Mouse (Mus musculus) hindlimb bud, embryonic 11.5 days (tissue): Measurements from ENCODE around the gene Snrnp200.
"Not testable (repeated sequence)": the region's sequence is repeated elsewhere in the genome, so short reads cannot be mapped to it uniquely, and the experiment has no call there.

Experiments used
- DNase-seq: peaks from one replicate; pipeline ENCODE4 v3.0.0-alpha.2; 2012; ENCODE audit warnings: low read depth, low spot score; ENCODE audit errors: extremely low spot score

Gene Snrnp200

GRCm38 (mm10) chr2:127207547-127208451, at the start of gene Snrnp200, which contains the start of gene 1810024B03Rik:
Snrnp200 (plus strand) TSS chr2:127208386.
1810024B03Rik (minus strand) TSS chr2:127208280.
- DNase-seq: peak; percentile 90

DNA sequence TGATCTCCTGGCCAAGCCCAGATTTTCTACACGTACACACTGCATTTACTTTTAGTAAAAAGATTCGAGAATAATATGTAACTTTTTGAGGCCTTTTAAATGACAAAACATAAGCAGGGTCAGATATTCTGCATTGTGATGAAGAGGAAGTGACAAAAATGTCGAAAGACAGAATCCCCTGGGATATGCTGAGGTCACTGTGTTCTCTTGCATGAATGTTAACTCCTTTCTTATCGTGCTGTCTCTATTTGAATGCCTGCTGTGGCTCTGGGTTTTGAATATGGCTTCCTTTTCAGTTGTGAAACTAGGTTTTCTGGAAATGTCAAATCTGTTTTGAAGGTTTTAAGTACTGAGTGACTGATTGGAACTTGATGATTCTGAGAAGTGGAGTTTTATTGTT, 42.5 kb upstream of the Snrnp200 start:
- DNase-seq: no peak

- DNase-seq: not testable (repeated sequence)
Measured at GRCm38 (mm10) chr2:127166261-127166660, 41.9 kb upstream of the Snrnp200 start.

DNA sequence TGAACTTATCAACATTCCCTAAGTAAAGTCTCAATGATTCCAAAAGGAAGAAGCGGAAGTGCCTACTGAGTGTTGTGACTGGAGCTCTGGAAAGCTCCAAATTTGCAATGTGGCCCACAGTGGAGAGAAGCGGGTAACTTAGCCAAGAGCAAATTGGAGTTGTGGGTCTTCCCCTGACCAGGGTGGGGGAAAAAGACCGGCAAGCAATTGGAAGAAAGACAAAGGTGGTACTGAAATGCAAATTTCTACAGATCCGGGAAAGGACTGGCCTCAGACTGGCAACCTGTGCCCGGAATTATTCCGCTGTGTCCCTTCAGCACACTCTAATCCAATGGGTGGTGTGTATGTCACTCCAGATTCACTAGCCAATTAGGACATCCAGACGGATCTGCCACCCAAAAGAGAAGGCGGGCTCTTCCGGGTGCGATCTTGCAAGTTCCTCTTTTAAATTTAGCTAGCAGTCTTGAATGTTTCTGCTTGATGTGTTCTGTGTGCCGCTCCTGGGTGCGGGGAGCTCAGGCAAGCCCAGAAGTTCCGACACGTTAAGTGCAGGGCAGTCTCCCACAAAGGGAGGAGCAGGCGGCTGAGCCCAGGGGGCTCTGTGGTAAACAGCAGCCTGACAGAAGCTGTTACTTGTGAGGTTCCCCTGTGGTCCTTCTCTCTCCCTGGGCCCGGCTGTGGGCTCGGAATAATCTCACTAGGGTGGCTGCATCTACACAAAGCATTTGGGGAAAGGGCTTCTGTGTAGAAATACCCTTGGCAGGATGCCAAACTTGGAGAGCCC, 25.4 kb upstream of the Snrnp200 start:
- DNase-seq: peak; percentile 44

- DNase-seq: no peak
Measured at GRCm38 (mm10) chr2:127189574-127189973, 18.6 kb upstream of the Snrnp200 start.

DNA sequence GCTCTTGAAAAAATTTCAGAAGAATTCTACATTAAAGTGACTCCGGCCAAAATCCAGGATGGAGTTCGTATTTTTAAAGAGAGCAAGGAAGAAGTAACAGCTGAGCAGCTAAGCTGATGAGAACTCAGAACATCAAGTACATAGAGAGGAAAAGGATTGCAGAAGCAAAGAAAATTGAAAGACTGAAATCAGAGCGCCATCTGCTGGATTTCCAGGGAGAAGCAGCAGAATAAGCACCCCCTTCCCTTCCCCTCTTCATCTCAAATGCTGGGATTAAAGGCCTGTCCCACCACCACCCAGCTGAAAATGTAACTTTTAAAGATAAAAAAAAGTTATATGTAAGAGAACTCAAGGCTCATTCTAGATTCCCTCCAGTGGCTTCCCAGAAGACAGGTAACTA, 3.3 kb upstream of the Snrnp200 start:
- DNase-seq: peak; percentile 53

DNA sequence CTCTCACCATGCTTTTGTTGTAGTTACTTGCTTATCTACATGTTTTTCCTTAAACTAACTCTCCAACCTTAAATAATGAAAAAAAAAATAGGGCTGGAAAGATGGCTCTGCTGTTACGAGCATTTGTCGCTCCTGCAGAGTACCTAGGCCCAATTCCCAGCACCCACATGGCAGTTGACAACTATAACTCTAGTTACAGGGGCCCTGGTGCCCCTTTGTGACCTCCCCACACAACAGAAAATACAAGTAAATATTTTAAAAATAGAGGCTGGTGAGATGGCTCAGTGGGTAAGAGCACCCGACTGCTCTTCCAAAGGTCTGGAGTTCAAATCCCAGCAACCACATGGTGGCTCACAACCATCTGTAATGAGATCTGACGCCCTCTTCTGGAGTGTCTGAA, 2.2 kb upstream of the Snrnp200 start:
- DNase-seq: not testable (repeated sequence)

- no peak for DNase-seq
Measured at GRCm38 (mm10) chr2:127206916-127207315, 1.3 kb upstream of the Snrnp200 start.

DNA sequence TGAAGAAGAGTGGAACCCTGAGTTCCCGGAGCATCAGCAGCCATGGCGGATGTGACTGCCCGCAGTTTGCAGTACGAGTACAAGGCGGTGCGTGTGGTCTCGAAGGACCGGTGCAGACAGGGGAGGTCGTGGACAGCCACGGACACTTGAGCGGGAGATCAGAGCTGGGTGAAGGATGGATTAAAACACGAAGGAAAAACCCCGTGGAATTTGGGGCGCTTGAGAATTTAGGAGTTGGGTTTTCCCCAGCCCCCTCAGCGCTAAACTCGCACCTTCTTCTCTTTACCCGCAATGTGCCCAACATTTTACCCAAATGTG, 225 bp downstream of the Snrnp200 start:
- DNase-seq: no peak

GRCm38 (mm10) chr2:127210701-127211100, 2.5 kb downstream of the Snrnp200 start:
- DNase-seq: no peak

DNA sequence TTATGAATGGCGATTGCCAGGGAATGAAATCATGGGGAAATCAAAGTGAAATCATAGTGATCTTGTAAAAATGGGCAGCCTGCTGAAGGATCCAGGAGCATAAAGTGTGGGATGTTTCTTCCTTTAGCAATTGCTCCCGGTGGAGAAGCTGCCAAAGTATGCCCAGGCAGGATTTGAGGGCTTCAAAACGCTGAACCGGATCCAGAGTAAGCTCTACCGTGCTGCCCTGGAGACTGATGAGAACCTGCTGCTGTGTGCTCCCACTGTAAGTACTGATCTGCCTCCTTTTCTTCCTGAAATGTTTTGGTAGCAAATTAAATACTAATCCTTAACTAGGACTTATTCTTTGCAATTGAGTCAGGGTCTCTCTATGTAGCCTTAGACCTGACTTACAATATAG, 9.6 kb downstream of the Snrnp200 start:
- no peak for DNase-seq

DNA sequence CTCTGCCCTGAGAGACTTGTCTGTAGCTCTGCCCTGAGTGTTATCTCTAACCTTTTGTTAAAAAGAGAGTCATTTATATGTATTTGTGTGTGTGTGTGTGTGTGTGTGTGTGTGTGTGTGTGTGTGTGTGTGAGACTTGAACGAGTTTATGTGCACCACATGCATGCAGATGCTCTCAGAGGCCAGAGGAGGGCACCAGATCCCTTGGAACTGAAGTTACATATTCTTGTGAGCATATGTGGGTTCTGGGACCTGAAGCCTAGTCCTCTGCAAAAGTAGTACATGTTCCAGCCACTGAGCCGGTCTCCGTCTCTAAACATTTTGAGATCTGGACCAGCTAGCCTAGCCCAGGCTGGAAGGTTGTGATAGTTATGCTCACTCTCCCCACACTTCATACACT, 17.1 kb downstream of the Snrnp200 start:
- no peak for DNase-seq

- DNase-seq: no peak
Measured at GRCm38 (mm10) chr2:127237897-127238610, 29.9 kb downstream of the Snrnp200 start.

- no peak for DNase-seq
Measured at GRCm38 (mm10) chr2:127240065-127240464, 31.9 kb downstream of the Snrnp200 start.

GRCm38 (mm10) chr2:127247592-127248333, 39.6 kb downstream of the Snrnp200 start, which contains the start of the genes Ciao1 and Tmem127:
Ciao1 (minus strand) TSS chr2:127247816.
Tmem127 (plus strand) TSS chr2:127247908.
- DNase-seq: peak; percentile 91

GRCm38 (mm10) chr2:127248334-127249004, 40.3 kb downstream of the Snrnp200 start:
- DNase-seq: no peak

- DNase-seq: no peak
Measured at GRCm38 (mm10) chr2:127250291-127251008, 42.3 kb downstream of the Snrnp200 start.

DNA sequence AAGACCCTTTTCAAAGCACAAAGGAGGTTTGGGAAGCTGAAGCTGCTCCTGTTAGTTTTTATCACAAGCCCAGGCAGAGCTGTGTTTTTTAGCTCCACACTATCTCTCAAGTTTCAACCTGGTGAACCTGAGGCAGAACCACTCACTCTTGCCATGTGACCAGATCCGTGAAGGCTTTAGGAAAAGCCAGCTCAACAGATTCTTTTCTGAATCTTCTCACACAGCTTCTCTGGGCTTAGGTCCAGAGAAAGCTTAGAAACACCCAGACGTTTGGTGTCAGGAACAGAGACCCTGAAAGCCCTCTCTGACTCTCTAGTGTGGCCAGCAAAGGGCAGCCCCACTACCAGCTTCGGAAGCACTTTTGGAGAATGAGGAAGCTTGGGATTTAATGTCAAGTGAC, 43.3 kb downstream of the Snrnp200 start:
- no peak for DNase-seq

DNA sequence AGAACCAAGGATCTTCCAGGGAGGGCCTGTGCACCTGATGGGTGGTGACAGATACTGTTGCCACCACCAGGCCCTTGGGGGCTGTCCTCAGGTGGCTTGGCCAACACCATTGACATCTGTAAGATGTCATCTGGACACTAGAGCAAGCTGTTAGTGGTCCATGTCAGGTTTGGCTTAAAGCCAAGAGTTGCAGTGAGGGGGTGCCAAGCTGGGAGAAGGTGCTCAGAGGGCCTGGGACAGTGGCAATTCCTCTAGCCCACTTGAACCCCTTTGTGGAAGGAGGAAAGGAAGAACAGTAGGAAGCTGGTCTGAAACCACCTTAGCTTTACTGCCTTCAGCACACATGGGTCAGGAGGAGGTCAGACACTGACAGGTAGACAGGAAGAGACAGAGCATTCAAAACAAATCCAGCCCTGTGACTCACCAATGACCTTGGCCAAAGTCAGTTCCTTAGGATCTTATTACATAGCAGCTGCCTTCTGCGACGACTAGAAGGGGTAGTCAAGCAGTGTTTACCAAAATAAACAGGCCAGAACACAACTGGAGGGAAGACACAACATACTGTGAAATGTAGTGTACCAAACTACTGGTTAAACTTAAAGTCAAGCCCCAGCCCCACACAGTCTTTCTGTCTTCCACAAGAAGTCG, 43.8 kb downstream of the Snrnp200 start:
- no peak for DNase-seq
